Mouse (Mus musculus) liver, embryonic 14.5 days (tissue): Measurements from ENCODE around the gene Wnt7a. TPM values are rescaled to one million over a fixed set of nuclear protein-coding genes. Genes with fewer than 3 reads are reported as not detected.

Experiments used
- ATAC-seq: fragments of 200-750 bp; cut with Nextera tagmentation; 2 replicates; pipeline ENCODE4 v1.8.0; 2017; ENCODE audit warnings: moderate number of reproducible peaks, mild to moderate bottlenecking, moderate library complexity; ENCODE audit not compliant: insufficient read depth
- DNase-seq, 3 experiments: peaks; one replicate each; pipeline ENCODE4 v3.0.0-alpha.2; 2012 to 2013; ENCODE audit warnings: low read depth in 3 of 3, low spot score in 3 of 3
- H3K27ac ChIP-seq: fragments of 300-500 bp; sonication (generic); 2 replicates; pipeline ENCODE4 v1.5.1; 2014; ENCODE audit warnings: moderate library complexity, mild to moderate bottlenecking, control low read depth, inconsistent platforms
- H3K27me3 ChIP-seq: fragments of 300-500 bp; sonication (generic); 2 replicates; pipeline ENCODE4 v1.6.1; 2014; ENCODE audit warnings: mild to moderate bottlenecking, low read length, moderate library complexity; ENCODE audit not compliant: control insufficient read depth, insufficient read depth
- H3K36me3 ChIP-seq: fragments of 300-500 bp; sonication (generic); replicated peaks from 2 replicates; pipeline ENCODE4 v1.6.1; 2014; ENCODE audit warnings: low read depth; ENCODE audit not compliant: control insufficient read depth, insufficient read depth
- H3K4me1 ChIP-seq, 2 experiments: fragments of 200-500 bp in 1 of 2; fragments of 300-500 bp in 1 of 2; sonication (generic) in 1 of 2; replicated peaks; 2 replicates each; pipeline ENCODE4 v1.6.1; 2012 to 2014; ENCODE audit warnings: antibody characterized with exemption in 1 of 2, inconsistent platforms in 1 of 2, low read length in 1 of 2; ENCODE audit not compliant: control insufficient read depth in 2 of 2, insufficient read depth in 2 of 2
- H3K4me2 ChIP-seq: fragments of 300-500 bp; sonication (generic); 2 replicates; pipeline ENCODE4 v1.6.1; 2014; ENCODE audit warnings: low read depth, mild to moderate bottlenecking, control low read depth, moderate library complexity
- H3K4me3 ChIP-seq, 2 experiments: fragments of 200-500 bp in 1 of 2; fragments of 300-500 bp in 1 of 2; sonication (generic) in 1 of 2; 2 replicates each; pipeline ENCODE4 v1.5.1; 2012 to 2014; ENCODE audit warnings: low read depth in 2 of 2, low read length in 2 of 2, mild to moderate bottlenecking in 2 of 2, control low read depth in 1 of 2, inconsistent platforms in 1 of 2, moderate library complexity in 1 of 2; ENCODE audit not compliant: insufficient read depth in 1 of 2
- H3K9ac ChIP-seq: fragments of 300-500 bp; sonication (generic); replicated peaks from 2 replicates; pipeline ENCODE4 v1.6.1; 2014; ENCODE audit warnings: mild to moderate bottlenecking, control low read depth, moderate library complexity
- H3K9me3 ChIP-seq: fragments of 300-500 bp; sonication (generic); 2 replicates; pipeline ENCODE4 v1.6.1; 2016; ENCODE audit warnings: low read length, mixed read lengths; ENCODE audit not compliant: control insufficient read depth
- CTCF ChIP-seq: IDR thresholded peaks from 2 replicates; pipeline ENCODE4 v1.5.1; 2016; ENCODE audit warnings: antibody characterized with exemption, low read depth, control low read depth
- EP300 ChIP-seq: IDR thresholded peaks from 2 replicates; pipeline ENCODE4 v1.6.1; 2016; ENCODE audit warnings: antibody characterized with exemption, low read depth
- WGBS: fragments of 180-500 bp; shearing (Covaris S2); extraction: QIAGEN DNeasy Blood & Tissue Kit; methylation state at CpG from one replicate; pipeline ENCODE4 v1.1.7; 2014; ENCODE audit not compliant: insufficient replicate concordance; 5-methylcytosine and 5-hydroxymethylcytosine counted together
- polyA plus RNA-seq, 2 experiments: library from polyadenylated mRNA; depleted of rRNA in 1 of 2; stranded (reverse) in 1 of 2; unstranded in 1 of 2; fragments of >200 nt; fragmentation: Nextera tagmentation in 1 of 2; extraction: Ambion mirVana in 1 of 2; gene quantifications; 2 replicates each; pipeline versions ENCODE4 v1.2.1 to v1.2.3; 2012 to 2014

Wnt7a gene
- polyA plus RNA-seq, 2 experiments, result not detected

DNA sequence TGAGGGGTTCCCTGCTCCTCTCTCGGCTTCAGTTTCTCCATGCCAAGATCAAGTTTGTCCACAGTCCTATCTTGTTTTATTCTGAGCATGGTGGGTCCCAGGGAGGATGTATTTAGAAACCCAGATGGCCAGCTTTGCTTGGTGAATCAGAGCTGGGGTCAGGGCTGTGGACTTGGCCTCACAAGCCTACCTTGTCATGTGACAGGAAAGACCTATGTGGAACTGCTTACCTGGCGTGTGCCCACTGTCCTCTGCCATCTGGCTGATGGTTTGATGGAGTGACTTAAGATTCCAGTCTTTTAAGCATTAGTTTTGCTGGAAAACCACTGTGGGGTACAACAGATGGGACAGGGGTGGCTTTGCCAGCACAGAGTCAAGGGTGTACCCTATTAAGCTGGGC lies 48.4 kb downstream of the Wnt7a start:
- no peak overlapping the region for H3K27ac ChIP-seq
- no peak overlapping the region for H3K4me2 ChIP-seq
- no peaks in the 10 kb centered on the region for H3K9me3 ChIP-seq
- no peaks in the 10 kb centered on the region for H3K4me1 ChIP-seq
- no peaks in the 10 kb centered on the region for H3K27me3 ChIP-seq
- no peak for TF ChIP-seq CTCF
- TF ChIP-seq EP300, result no peak
- DNase-seq, result no peak
- H3K9ac ChIP-seq, result no peak overlapping the region
- WGBS, result 50% methylated on average over 2 of the region's 2 CpGs
- H3K36me3 ChIP-seq, result no peaks in the 10 kb centered on the region
- no peak for ATAC-seq
- H3K4me3 ChIP-seq, result no peak overlapping the region

DNA sequence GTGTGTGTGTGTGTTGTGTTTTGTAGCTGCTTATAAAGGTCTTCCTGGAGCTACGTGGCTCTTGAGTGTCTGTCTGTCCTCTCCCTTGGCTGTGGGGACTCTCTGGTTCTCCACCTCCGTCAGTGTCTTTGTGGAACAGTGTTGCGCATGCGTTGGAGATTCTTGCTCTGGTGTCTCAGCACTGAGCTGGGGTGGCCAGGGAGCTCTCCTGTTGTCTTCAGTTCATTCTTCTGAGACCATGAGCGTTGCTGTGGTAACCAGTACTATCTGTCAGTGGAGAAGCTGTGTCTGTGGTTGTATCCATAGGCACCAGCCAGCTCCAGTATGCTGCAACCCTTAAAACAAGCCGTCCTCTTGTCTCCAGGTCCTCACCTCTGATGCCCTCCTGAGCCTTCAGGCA lies 50.2 kb downstream of the Wnt7a start:
- ATAC-seq (no peak), DNase-seq (no peak)
- Histone ChIP-seq H3K4me3 (no peak overlapping the region), H3K27ac (no peak overlapping the region), H3K27me3 (no peaks in the 10 kb centered on the region), H3K4me1 (no peaks in the 10 kb centered on the region), H3K36me3 (no peaks in the 10 kb centered on the region), H3K9me3 (no peaks in the 10 kb centered on the region), H3K4me2 (no peak overlapping the region), H3K9ac (no peak overlapping the region)
- TF ChIP-seq CTCF (no peak), EP300 (no peak)
- 53% methylated on average over 6 of the region's 6 CpGs for WGBS

DNA sequence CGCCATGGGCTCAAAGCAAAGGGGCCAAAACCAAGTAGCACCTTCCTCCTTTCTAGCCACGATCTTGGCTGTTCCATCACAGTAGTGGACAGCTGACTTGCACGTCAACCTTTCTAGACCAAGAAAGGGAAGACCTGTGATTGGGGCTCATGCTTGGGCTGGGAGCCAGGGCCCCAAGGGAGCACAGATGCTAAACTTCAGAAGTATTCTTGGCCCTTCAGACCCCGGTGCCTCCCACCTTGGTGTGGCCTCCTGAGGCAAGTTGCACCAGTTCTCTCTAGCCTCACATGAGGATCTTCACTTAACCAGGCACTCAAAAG lies 50.8 kb downstream of the Wnt7a start:
- no peak overlapping the region for H3K9ac ChIP-seq
- H3K4me3 ChIP-seq, result no peak overlapping the region
- H3K36me3 ChIP-seq, result no peaks in the 10 kb centered on the region
- no peaks in the 10 kb centered on the region for H3K4me1 ChIP-seq
- 50% methylated on average over 4 of the region's 4 CpGs for WGBS
- TF ChIP-seq CTCF, result no peak
- TF ChIP-seq EP300, result no peak
- DNase-seq (no peak), ATAC-seq (no peak)
- no peak overlapping the region for H3K4me2 ChIP-seq
- H3K9me3 ChIP-seq, result no peaks in the 10 kb centered on the region
- H3K27me3 ChIP-seq, result no peaks in the 10 kb centered on the region
- H3K27ac ChIP-seq, result no peak overlapping the region

DNA sequence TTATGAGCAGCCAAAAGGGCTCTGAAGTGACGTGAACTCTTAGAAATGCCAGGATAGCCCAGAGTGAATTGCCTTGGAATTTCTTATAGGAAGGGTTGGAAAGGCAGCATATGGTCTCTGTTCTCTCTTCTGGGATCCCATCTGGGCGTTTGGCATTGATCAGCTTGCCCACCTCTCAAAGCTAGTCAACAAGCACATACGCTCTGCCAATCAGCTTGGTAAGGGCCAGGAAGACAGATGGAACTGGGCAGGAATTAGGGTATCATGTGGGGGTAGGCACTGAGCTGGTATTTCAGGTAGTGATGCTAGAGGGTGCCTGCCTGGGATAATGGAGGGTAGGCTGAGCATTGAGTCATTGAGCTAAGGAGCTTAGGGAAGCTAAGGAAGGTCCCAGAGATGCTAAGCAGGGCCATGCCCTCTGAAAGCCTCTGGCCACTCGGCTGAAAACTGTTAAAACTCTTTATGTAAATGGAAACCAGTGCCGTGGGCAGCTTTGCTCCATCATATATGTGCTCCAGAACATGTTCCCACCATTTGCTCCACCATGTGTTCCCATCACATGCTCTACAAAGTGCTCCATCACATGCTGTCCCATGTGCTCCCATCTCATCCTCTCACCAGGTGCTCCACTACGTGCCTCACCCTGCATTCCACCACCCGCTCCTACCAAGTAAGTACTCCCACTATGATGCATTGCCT lies 51.3 kb downstream of the Wnt7a start:
- Histone ChIP-seq H3K36me3 (no peaks in the 10 kb centered on the region), H3K4me3 (no peak overlapping the region), H3K9me3 (no peaks in the 10 kb centered on the region), H3K27me3 (no peaks in the 10 kb centered on the region), H3K4me1 (no peaks in the 10 kb centered on the region), H3K9ac (no peak overlapping the region), H3K4me2 (no peak overlapping the region), H3K27ac (no peak overlapping the region)
- 53% methylated on average over 7 of the region's 7 CpGs for WGBS
- ATAC-seq, result no peak
- no peak for DNase-seq
- TF ChIP-seq CTCF (no peak), EP300 (no peak)

DNA sequence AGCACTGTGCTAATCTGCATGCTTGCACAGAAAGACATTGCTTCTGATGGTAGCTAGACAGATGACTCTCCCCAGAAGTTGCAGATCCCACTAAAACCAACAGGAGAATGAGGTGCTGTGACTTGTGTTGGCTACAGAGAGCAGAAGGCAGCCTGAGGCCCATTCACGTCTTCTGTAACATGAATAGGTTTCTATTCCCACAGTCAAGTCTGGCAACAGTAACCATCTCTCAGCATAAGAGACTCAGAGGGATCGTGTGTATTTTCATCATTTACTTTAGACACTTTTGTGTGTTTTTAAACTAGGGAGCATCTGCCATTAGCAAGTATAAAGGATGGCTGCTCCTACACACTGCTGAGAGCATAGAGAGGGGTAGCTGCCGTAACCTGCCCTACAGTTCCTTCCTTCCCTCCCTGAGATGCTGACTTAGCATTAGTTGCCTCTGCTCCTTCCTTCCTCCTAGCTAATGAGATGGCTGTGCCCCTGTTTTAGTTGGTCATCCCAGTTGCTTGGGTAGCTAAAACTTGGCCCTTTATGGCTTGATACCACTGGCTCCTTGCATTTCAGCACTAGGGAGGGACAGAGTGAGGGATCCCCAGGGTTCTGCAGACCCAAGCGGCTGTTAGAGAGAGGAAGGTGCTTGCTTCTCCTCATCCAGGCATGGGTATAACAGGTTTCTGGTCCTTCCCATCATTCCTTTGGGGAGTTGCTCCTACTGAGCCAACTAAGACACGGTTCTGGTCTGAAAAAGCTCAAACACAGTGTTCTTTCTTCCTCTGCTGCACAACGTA lies 52.1 kb downstream of the Wnt7a start:
- H3K27ac ChIP-seq, result no peak overlapping the region
- no peaks in the 10 kb centered on the region for H3K4me1 ChIP-seq
- no peaks in the 10 kb centered on the region for H3K9me3 ChIP-seq
- no peaks in the 10 kb centered on the region for H3K36me3 ChIP-seq
- H3K9ac ChIP-seq, result no peak overlapping the region
- no peak for TF ChIP-seq EP300
- no peak for TF ChIP-seq CTCF
- no peaks in the 10 kb centered on the region for H3K27me3 ChIP-seq
- no peak overlapping the region for H3K4me2 ChIP-seq
- ATAC-seq (no peak), DNase-seq (no peak)
- WGBS, result 55% methylated on average over 6 of the region's 6 CpGs
- no peak overlapping the region for H3K4me3 ChIP-seq
